Mouse (Mus musculus): ENCODE measurements around the gene Cdk17.

Cdk17 gene

DNA sequence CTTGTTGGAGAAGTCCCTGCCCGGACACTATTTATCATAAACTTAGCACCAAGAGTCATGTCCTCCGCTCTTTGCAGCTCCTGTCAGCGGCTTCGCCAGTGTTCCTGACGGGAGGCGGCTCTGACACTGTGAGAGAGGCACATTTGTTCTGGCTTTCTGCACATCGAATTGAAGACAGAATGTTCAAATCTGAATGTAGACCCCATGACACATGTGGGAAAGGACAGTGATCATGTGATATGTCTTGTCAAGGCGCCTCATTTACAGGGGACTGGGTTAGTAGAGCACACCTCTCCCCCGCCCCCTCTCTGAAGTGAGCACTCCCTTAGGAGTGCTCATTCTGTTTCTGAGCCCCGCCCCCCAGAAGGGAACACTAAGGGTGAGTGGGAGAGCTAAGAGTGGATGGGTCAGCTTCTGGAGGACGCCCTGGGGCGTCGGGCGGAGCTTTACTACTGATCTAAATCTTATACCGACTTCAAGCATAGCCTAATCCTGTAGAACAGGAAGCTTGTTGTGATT lies 101.4 kb downstream of the Cdk17 start:
- DNase-seq (ENCODE audit: low read depth, low spot score), result no peak

DNA sequence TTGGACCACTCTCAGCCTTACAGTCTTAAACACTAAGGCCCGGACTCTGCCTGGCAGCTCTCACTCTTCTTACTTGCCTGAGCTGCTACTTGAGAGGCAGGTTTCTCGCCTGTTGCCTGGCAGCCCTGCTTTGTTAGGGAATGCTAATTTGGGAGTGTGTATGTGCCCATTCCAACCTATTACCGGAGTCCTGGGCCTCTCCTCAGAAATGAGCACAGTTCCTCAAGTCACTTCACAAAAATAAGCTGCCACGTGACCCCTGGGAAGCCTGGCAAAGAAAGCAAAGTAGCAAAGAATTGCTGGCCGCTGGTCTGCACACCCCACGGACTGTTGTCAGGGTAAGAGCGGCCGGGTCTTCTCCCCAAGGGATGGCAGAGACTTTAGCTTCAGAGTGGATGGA lies 102.8 kb downstream of the Cdk17 start:
- DNase-seq (ENCODE audit: low read depth, low spot score), result no peak

DNA sequence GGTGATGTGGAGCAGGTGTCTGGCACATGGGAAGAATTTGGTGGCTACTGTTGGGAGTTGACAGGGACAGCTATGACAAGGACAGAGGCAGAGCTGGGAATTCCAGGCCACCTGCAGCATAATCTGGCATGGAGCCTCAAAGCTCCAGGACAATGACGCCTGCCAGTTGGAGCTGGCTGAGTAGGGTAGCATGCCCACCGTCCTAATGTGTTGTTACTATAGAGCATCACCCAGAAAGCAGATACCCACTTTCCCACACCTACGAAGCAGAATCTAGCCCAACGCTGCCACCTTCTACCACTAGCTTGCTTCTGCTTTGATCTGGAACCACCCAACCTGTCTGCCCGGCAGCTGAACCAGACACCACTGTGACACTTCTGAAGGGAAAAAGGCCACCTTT lies 103.3 kb downstream of the Cdk17 start:
- DNase-seq (ENCODE audit: low read depth, low spot score), result no peak

DNA sequence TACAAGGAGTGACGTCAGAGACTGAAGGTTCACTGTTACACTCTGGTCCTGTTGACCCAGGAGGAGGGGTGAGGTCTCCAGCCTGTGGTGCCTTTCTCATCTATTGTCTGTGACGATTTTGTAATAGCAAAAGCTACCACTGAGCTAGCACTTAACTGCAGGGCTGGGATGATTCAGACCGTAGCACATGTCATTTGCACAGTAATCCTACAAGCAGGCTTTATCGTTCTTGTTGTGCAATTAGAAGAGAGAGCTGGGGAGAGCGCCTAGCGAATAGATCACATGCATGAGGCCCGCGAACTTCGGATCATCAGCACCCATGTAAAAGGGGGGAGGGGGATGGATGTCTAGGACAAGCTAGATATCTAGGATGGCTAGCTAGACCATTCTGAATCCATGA lies 105.2 kb downstream of the Cdk17 start:
- DNase-seq (ENCODE audit: low read depth, low spot score), result no peak

DNA sequence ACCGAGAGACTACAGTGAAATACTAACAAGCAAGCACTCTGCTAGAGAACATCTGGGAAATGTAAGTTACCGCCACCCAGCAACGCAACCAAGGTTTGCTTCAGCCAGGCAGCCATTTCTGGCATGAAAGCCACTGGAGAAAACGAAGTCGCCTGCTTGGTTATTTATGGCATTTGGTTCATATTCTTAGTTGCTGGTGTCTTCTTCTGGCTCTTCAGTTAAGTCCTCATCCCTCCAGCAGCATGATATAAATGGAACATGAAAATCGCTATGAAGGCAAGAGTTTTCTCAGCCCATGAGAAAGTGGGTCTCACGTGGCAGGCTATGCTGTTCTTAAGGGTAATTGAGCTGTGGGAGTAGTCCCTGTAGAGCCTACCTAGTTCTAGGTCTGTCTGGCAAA lies 105.8 kb downstream of the Cdk17 start:
- no peak for DNase-seq (ENCODE audit: low read depth, low spot score)

DNA sequence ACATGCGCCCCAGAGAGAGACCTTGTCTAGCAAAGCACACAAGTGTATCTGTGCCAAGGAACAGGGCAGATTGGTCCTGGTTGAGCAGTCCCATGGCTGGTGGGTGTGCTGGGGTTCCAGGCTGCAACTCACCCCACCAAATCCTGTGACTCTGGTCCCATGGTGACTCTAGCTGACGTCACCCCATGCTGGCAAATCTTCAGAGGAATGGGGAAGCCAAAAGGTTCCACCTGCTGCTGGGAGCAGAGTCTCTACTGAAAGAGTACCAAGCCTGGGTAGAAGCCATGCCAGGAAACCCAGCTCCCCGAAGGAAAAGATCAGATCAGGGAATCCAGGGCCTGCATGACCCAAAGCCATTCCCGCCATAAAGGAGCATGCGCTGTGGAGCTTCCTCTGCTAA lies 106.8 kb downstream of the Cdk17 start:
- DNase-seq (ENCODE audit: low read depth, low spot score), result no peak

DNA sequence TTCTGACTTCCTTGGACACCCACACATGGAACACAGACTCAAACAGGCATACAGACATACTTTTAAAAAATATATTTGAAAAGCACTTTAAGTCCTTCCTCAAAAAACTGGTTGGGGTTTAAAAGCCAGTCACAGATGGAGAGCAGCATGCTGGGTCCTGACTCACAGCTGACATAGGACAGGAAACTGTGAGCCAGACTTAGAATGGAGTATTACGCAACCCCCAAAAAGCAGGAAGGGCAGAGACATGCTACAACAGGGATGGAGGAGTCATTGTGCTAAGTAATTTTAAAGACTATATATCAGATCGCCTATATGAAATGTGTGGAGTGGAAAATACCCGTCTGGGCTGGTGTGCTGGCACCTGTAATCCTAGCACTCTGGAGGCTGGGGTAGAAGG lies 107.7 kb downstream of the Cdk17 start:
- DNase-seq (ENCODE audit: low read depth, low spot score), result no peak

DNA sequence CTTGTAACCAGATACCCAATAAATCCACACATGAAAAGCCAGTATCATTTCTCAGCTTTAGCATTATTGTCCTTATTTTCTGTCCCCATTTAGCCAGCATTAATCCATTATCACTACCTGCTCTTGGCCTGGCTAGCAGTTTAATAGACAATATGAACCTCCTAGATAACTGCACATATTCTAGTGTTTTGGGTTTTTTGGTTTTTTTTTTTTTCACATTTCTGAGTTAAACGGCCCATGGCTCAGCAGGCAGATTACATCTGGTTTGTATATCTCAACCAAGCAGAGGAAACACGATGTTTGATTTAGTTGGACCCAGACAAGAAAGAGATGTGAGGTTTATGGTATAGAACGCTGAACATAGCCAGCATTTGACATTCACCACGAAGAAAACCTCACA lies 109.1 kb downstream of the Cdk17 start:
- no peak for DNase-seq (ENCODE audit: low read depth, low spot score)

DNA sequence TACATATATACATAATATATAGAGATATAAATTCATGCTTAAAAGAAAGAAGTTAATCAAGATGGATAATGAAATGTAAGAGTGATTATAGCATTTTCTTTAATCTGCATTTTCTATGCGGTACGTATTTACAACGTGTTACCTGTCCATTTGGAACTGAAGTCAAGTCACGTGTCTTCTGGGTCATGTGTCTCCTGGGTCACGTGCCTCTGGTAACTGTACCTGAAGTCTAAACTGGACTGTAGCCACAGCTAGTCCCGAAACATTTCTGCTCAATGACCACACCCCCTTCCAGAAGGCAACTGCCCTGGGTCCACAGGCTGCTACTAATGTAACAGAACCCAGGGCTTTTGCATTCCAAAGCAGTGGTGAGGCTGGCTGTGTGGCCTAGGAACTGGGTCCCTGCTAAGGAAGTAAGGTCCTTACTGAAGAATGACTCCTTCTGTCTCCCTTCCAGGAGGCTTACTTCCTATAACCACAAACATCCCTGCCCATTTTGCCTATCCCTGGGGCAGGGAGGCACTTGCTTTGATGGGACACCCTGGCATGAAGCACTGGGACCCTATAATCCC lies 110.3 kb downstream of the Cdk17 start:
- no peak for DNase-seq (ENCODE audit: low read depth, low spot score)

DNA sequence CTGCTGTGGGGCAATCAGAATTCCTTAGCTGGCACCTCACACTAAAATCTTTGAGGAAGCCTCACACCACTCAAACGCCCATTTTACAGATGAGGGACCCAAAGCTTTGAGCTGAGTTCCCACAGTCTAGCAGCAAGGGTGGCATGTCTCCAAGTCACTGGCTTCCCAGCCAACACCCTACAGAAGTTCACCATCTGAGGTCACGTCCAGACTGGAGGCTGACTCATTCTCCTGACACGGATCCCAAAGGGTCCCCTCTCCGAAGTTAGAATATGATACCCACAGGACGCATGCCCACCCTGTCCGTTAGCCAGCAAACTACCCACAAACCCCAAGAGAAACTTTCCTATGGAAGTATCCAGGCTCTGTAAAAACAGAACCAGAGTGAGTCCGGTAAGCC lies 111.2 kb downstream of the Cdk17 start:
- DNase-seq (ENCODE audit: low read depth, low spot score), result no peak

DNA sequence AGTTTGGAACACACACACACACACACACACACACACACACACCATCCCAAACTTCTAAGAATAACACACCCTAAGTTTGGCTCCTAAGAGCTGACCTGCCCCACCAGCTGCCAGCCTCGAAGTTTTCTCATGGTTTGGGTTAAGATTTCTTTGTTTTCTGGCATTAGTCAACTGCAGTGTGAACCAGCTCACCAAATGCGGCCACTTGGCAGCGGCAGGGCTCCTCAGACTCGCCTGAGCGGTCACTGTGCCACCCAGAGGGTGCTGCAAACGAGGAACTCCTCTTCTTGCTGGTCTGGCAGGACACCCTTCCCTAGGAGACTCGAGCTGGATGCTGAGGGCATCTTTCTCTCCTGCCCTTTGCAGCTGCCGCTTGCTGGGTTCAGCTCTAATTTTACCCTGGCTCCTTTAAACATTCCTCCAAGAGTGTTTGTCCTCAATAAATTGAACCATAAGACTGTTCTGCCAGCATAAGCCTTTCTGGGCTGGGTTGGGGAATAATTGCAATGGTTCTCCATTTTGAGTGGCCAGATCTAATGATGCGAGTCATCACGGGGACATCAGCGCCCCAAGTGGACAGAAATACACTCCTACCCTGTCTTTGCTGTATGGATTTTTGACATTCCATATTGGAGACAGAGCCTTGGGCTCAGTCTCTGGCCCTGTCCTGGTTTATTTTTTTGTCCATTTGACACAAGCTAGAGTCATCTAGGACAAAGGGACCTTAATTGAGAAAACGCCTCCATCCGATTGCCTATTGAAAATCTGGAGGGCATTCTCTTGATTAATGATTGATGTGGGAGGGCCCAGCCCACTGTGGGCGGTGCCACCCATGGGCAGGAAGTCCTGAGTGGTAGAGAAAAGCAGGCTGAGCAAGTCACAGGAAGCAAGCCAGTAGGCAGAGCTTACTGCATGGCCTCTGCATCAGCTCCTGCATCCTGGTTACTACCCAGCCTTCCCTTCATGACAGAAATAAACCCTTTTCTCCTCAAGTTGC lies 112.6 kb downstream of the Cdk17 start:
- no peak for DNase-seq (ENCODE audit: low read depth, low spot score)

DNA sequence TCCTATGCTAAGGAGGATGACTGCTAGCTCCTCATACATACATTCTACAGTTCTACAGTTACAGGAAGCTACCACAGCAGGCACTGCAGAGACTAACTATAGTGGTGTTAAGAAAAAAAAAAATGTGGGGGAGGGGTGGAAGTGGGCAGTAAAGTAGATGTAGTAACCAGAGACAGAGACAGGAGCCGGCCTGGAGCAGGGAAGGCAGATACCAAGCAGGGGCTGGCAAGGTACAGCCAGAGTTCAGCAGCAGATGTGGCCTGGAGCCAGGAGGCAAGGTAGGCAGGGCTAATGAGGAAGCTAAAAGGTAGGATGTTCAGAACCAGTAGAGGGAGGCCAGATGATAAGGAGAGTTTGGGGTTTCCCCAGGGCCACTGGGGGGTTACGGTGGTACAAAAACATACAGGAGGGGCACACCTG lies 113.6 kb downstream of the Cdk17 start:
- no peak for DNase-seq (ENCODE audit: low read depth, low spot score)

DNA sequence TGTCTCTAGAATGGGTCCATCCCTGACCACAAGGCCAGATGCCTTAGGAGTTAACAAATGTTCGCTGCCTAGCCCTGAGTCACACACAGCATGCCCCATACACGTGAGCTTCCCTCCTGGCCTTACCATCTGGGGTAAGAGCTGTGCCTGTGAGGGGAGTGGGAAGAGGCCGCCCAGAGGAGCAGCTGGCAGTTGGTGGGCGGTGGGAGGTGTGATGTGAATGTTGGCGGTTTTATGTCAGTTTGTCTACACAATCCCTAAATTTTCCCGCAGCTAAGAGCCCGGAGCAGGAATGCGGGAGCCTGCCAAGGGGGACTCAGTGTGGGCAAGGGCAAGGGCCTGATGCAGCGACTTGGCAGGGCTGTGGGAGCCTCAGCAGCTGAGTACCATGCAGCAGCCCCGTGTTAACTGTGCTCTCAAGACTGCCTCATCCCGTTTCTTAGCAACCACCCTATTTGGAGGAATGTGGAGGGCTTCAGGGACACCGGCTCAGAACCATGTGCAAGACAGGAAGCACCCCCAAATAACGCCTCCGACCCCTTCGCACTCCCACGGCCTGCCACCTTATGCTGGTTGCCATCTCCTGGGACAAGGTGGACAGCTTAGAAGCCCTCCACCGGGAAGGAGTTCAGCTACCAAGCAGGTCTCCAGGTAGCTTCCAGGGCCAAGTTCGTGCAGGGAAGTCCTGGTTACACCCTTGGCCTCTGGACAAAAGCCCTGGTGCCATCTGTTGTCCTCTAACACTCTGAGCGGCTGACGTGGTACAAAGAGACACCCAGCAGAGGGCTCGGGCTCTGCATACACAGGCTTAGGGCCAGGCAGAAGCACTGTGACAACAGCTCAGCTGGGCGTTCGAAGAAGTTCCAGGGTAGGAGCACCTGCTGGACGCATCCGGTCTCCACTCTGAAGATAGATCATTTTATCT lies 114.8 kb downstream of the Cdk17 start:
- no peak for DNase-seq (ENCODE audit: low read depth, low spot score)

DNA sequence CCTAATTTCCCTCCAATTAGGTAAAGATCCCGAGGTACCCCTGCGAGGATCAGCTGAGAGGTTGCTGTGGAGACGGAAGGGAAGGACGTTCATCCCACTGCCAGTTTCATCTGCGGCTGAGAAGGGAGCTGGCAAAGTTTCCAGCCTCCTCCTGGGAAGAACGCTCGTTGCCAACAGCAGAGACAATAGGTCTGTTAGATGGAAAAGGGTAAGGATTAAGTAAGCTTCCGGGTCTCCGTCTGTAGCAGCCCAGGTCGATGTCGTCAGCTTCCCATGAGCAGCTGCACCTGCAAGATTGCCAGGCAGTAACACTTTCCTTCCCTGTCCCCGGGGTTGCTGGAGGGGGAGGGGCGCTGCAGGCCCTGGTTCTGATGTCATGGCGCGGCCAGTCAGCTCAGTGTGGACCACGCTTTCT lies 115.7 kb downstream of the Cdk17 start:
- DNase-seq (ENCODE audit: low read depth, low spot score), result no peak

DNA sequence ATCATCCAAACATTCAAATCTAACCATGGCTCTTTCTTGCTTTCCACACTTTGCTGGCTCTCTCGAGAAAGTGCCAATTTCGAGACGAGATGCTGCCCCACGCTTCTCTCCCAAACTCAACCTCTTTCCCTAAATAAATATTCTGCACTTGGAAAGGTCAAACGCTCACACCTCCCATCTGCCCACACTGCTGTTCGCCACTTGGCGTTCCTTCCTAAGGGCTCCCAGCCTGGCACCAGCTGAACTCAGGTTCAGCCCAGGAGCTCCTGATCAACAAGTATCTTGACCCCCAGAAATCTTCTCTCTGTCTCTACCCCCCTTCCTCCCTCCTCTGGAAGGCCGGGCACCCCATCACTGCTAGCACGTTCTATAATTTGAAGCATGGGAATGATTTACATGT lies 116.2 kb downstream of the Cdk17 start:
- DNase-seq (ENCODE audit: low read depth, low spot score), result no peak

DNA sequence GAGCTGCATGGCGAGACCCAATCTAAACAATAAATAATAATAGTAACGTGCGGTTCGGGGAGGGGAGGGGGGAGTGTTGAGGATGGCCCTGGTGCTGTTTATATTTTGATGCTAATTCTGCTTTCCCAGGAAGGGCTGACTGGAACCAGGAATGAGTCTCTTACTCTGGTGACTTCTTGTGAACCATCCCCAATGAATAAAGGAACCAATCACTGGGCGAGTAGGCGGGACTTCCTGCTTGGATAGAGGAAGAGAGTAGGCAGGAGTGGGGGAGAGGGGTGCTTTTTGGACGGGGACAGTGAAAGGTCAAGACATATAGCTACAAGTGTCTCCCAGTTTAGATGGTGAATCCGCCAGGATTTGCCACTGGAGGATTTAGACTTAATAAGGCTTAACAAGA lies 117.7 kb downstream of the Cdk17 start:
- no peak for DNase-seq (ENCODE audit: low read depth, low spot score)

DNA sequence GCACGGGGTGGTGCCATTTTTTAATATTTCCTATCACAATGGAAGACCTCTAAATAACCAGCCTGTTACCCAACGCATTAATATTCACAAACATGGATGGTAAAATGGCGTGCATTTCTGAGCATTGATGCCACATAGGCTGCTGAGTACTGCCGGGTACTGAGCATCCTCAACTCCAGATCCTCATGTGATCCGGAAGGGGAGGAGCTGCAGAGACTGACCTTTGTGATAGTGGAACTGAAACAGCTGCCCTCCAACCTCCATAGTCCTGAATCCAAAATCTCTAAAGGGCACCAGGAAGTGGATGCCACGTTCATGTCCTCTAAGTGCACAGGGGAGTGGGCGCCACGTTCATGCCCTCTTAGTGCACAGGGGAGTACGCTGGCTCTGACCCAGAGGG lies 118.4 kb downstream of the Cdk17 start:
- no peak for DNase-seq (ENCODE audit: low read depth, low spot score)

DNA sequence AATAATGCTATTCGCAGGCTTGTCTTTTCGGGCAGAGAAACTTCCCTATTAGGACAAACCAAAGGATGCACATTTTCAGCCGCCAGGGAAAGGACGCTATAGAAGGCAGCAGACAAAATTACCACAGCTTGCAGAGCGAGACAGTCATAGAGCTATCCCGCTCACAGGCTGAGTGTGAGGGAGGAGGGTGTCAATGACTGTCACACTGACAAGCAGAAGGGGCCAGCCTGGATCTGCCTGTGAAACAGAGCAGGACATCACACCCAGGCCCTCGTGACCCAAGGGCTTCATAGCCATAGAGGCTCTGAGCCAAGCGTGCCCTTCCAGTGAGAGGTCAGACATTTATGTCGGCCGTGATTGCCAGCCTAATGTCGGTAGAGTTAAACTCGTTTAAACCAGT lies 119.9 kb downstream of the Cdk17 start:
- DNase-seq (ENCODE audit: low read depth, low spot score), result no peak

DNA sequence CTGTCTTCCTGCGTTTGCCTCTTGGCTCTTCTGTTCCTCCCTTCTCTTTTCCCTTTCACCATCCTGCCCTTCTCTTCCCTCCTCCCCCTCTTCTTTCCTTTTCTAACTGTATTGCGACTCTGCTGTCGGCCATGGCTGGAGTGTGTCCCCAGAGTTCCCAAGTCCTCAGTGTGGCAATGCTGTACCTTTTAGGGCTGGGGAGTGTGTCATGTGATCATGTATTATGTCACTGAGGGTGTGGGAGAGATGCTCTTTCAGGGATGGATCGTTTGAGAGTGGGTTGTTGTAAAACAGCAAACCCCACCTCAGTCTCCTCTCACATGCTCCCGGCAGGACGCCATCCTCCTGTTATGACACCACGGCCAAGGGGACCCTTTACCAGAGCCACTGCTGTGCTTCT lies 120.4 kb downstream of the Cdk17 start:
- DNase-seq (ENCODE audit: low read depth, low spot score), result no peak

DNA sequence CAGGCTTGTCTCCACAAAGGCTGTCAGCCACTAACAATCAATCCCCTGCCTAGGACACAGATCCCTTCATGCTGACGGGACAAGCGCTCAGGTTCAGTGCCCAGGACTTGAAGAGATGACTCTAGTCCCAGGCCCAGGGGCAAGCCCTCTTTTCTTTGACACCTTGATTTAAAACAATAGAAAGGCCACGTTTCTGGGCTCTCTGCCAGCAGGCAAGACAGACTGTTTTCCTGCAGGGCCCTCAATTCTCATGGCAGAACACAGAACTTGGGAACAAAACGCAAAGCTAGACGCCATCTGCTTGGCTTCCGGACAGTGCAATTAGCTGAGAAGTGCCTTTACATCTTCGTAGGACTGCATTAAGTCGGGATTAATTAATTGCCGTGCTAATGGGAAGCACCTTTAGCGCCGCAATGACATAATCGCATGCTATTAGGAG lies 121.9 kb downstream of the Cdk17 start:
- DNase-seq (ENCODE audit: low read depth, low spot score), result no peak

DNA sequence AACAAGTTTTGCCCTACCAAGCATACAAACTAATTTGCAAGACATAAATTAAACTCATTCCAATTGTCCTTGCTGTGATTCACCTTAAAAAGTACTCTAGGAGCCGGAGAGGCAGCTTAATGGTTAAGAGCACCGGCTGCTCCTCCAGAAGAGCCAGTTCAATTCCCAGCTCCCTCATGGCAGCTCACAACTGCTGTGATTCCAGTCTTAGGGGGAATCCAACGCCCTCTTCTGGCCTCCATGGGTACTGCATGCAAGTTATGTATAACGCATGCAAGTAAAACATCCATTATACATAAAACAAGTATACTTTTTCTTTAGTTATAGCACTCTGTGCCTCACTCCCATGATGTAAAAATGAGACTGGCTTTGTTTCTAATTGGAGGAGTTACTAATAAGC lies 122.6 kb downstream of the Cdk17 start:
- DNase-seq (ENCODE audit: low read depth, low spot score), result no peak

DNA sequence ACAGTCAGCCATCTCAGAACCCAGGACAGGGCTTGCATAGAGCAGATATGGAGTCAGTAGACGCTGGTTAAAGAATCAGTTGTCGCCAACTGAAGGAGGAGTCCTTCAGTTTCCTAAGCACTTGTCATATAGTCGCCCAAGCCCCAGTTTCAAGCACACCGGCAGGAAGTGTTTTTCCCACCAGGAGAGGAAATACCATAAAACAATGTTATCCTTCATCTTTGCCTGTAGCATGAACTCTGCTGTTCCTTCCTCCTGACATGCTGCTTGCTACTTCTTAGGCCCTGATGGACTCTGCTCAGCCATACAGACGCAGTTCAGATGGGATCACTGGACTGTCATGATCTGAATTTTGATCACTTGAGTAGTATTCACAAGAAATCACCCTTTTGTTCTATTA lies 124.8 kb downstream of the Cdk17 start:
- no peak for DNase-seq (ENCODE audit: low read depth, low spot score)

Data from retina, adult 2 months (tissue).